Comparison of ENCODE assay signal across 17 mouse cellular contexts in genomic region chr10:63410162-63410956, GRCm38 (mm10). TPM values are rescaled to one million over a fixed set of nuclear protein-coding genes. Genes with fewer than 3 reads are reported as not detected.
A peak's percentile ranks its signal among the peaks of the same experiment; 100 is the strongest.
DNase-seq lines count a peak whose midpoint lies in the region; ATAC-seq and TF ChIP-seq lines count a peak whose summit lies in the region.
"Had no signal": no experiment of that assay in that cellular context is flagged by ENCODE, and none has a peak within 500 bp of the region (broad histone marks: within the 10 kb centered on the region; RNA-seq: fewer than 3 reads in every experiment).

No protein-coding gene starts in this region.

- H3K4me3 ChIP-seq in forebrain, embryonic 13.5 days: no peak overlapping the region
- no peak overlapping the region for H3K4me3 ChIP-seq in forebrain, embryonic 10.5 days
- H3K4me3 ChIP-seq in midbrain, embryonic 11.5 days (ENCODE audit: low read depth, low read length): no peak overlapping the region
- H3K4me3 ChIP-seq in midbrain, embryonic 10.5 days: no peak overlapping the region
- H3K4me3 ChIP-seq in hindbrain, postnatal 0 days (ENCODE audit: low read length): no peak overlapping the region
- H3K4me3 ChIP-seq: embryonic facial prominence, embryonic 13.5 days; heart, embryonic 10.5 days; midbrain, embryonic 12.5 days had no signal

- no peaks in the 10 kb centered on the region for H3K9me3 ChIP-seq in forebrain, embryonic 13.5 days (replicated peaks)
- no peaks in the 10 kb centered on the region for H3K9me3 ChIP-seq in forebrain, embryonic 10.5 days
- H3K9me3 ChIP-seq in midbrain, embryonic 11.5 days (ENCODE audit: control insufficient read depth, low read length): no peaks in the 10 kb centered on the region
- H3K9me3 ChIP-seq in midbrain, embryonic 10.5 days (replicated peaks): no peaks in the 10 kb centered on the region
- H3K9me3 ChIP-seq in hindbrain, postnatal 0 days (ENCODE audit: low read length): no peaks in the 10 kb centered on the region
- H3K9me3 ChIP-seq: embryonic facial prominence, embryonic 13.5 days; heart, embryonic 10.5 days; midbrain, embryonic 12.5 days had no signal

- WGBS in forebrain, embryonic 13.5 days: 48% methylated on average over 16 of the region's 16 CpGs
- WGBS in forebrain, embryonic 10.5 days: 73% methylated on average over 16 of the region's 16 CpGs
- 73% methylated on average over 16 of the region's 16 CpGs for WGBS in midbrain, embryonic 11.5 days
- WGBS in midbrain, embryonic 10.5 days: 75% methylated on average over 16 of the region's 16 CpGs
- WGBS in hindbrain, postnatal 0 days: 57% methylated on average over 16 of the region's 16 CpGs

- no peak overlapping the region for H3K9ac ChIP-seq in forebrain, embryonic 13.5 days
- H3K9ac ChIP-seq in midbrain, embryonic 11.5 days (ENCODE audit: low read length): no peak overlapping the region
- H3K9ac ChIP-seq in hindbrain, postnatal 0 days (replicated peaks; ENCODE audit: low read length): no peak overlapping the region
- H3K9ac ChIP-seq: embryonic facial prominence, embryonic 13.5 days; midbrain, embryonic 12.5 days had no signal

- no peaks in the 10 kb centered on the region for H3K36me3 ChIP-seq in forebrain, embryonic 13.5 days (ENCODE audit: poor library complexity, severe bottlenecking)
- no peaks in the 10 kb centered on the region for H3K36me3 ChIP-seq in forebrain, embryonic 10.5 days (replicated peaks)
- H3K36me3 ChIP-seq in midbrain, embryonic 11.5 days (ENCODE audit: control insufficient read depth, insufficient read depth, low read length): no peaks in the 10 kb centered on the region
- H3K36me3 ChIP-seq in midbrain, embryonic 10.5 days: no peaks in the 10 kb centered on the region
- no peaks in the 10 kb centered on the region for H3K36me3 ChIP-seq in hindbrain, postnatal 0 days (ENCODE audit: insufficient read depth, low read length)
- H3K36me3 ChIP-seq: heart, embryonic 10.5 days; midbrain, embryonic 12.5 days had no signal

- no peaks in the 10 kb centered on the region for H3K4me1 ChIP-seq in forebrain, embryonic 13.5 days
- H3K4me1 ChIP-seq in forebrain, embryonic 10.5 days: peaks cover 16% of the 10 kb centered on the region
- no peaks in the 10 kb centered on the region for H3K4me1 ChIP-seq in midbrain, embryonic 11.5 days (ENCODE audit: control insufficient read depth, insufficient read depth, low read length)
- peaks cover 2% of the 10 kb centered on the region; the same call in 1 of the 2 replicates for H3K4me1 ChIP-seq in midbrain, embryonic 10.5 days
- H3K4me1 ChIP-seq in hindbrain, postnatal 0 days (ENCODE audit: insufficient read depth, low read length): no peaks in the 10 kb centered on the region
- H3K4me1 ChIP-seq: embryonic facial prominence, embryonic 13.5 days; heart, embryonic 10.5 days; midbrain, embryonic 12.5 days had no signal

- H3K27me3 ChIP-seq in forebrain, embryonic 13.5 days: no peaks in the 10 kb centered on the region
- H3K27me3 ChIP-seq in forebrain, embryonic 10.5 days (ENCODE audit: poor library complexity, severe bottlenecking): no peaks in the 10 kb centered on the region
- no peaks in the 10 kb centered on the region for H3K27me3 ChIP-seq in midbrain, embryonic 11.5 days (ENCODE audit: control insufficient read depth, insufficient read depth, low read length)
- no peaks in the 10 kb centered on the region for H3K27me3 ChIP-seq in midbrain, embryonic 10.5 days (ENCODE audit: low read depth, poor library complexity, severe bottlenecking)
- no peaks in the 10 kb centered on the region for H3K27me3 ChIP-seq in hindbrain, postnatal 0 days (ENCODE audit: insufficient read depth, low read length)
- H3K27me3 ChIP-seq: embryonic facial prominence, embryonic 13.5 days; midbrain, embryonic 12.5 days had no signal

- DNase-seq in forebrain, embryonic 10.5 days (ENCODE audit: extremely low spot score, low spot score): no peak
- DNase-seq in midbrain, embryonic 11.5 days (ENCODE audit: low spot score, missing footprints): peak; percentile 81
- no peak for DNase-seq in midbrain, embryonic 10.5 days (ENCODE audit: low spot score)
- DNase-seq in hindbrain, postnatal 0 days (ENCODE audit: low spot score): no peak
- no peak for DNase-seq in urinary bladder, postnatal 36 days (ENCODE audit: low spot score in 2 of 2)
- DNase-seq in T-cell, adult 2 months (ENCODE audit: low spot score): no peak
- no peak for DNase-seq in adrenal gland, adult 2 months
- DNase-seq: adrenal gland, postnatal 14 days; cerebellum, adult 11-12 months; right cerebral cortex, postnatal 14 days had no signal

- no peak for TF ChIP-seq CTCF in hindbrain, postnatal 0 days (IDR thresholded peaks at IDR 0.05; ENCODE audit: low read depth)

- peak; percentile 38; the same call in 1 of the 2 replicates for ATAC-seq in forebrain, embryonic 13.5 days
- ATAC-seq in midbrain, embryonic 11.5 days (ENCODE audit: low FRiP score): peak; percentile 87
- no peak for ATAC-seq in hindbrain, postnatal 0 days

- H3K27ac ChIP-seq in forebrain, embryonic 13.5 days: no peak overlapping the region
- H3K27ac ChIP-seq in forebrain, embryonic 10.5 days: no peak overlapping the region
- H3K27ac ChIP-seq in midbrain, embryonic 11.5 days (ENCODE audit: low read depth, low read length): no peak overlapping the region
- no peak overlapping the region for H3K27ac ChIP-seq in midbrain, embryonic 10.5 days (replicated peaks)
- no peak overlapping the region for H3K27ac ChIP-seq in hindbrain, postnatal 0 days
- H3K27ac ChIP-seq: embryonic facial prominence, embryonic 13.5 days; heart, embryonic 10.5 days; kidney, postnatal 0 days; midbrain, embryonic 12.5 days had no signal

- H3K4me2 ChIP-seq in forebrain, embryonic 13.5 days: no peak overlapping the region
- H3K4me2 ChIP-seq in midbrain, embryonic 11.5 days: no peak overlapping the region
- peak overlapping the region; percentile 23; the same call in 1 of the 2 replicates for H3K4me2 ChIP-seq in hindbrain, postnatal 0 days (ENCODE audit: low read depth, low read length)
- H3K4me2 ChIP-seq: embryonic facial prominence, embryonic 13.5 days; midbrain, embryonic 12.5 days had no signal

RNA-seq across cellular contexts. Expression of gene Gm7075, which starts 11.2 kb away (rescaled TPM):
- polyA plus RNA-seq in forebrain, embryonic 13.5 days (2015; fragmentation: Nextera tagmentation; extraction: Ambion mirVana): not detected in 2 replicates
- not detected in 2 replicates for polyA plus RNA-seq in forebrain, embryonic 10.5 days (2016; fragmentation: Nextera tagmentation; extraction: Ambion mirVana)
- not detected in 2 replicates for polyA plus RNA-seq in midbrain, embryonic 11.5 days (2014; fragmentation: Nextera tagmentation; extraction: Ambion mirVana)
- not detected in 2 replicates for polyA plus RNA-seq in midbrain, embryonic 10.5 days (2016; fragmentation: Nextera tagmentation; extraction: Ambion mirVana)
- total RNA-seq in hindbrain, postnatal 0 days (2014; rRNA removed): not detected in 2 replicates
- not detected in 2 replicates for polyA plus RNA-seq in hindbrain, postnatal 0 days (2015; fragmentation: Nextera tagmentation; extraction: Ambion mirVana)
- not detected for total RNA-seq in adrenal gland, adult 2 months (2021)
- not detected in 2 replicates for polyA plus RNA-seq in adrenal gland, adult 2 months (2012; rRNA removed)
- total RNA-seq: adrenal gland, postnatal 14 days; layer of hippocampus, postnatal 36 days had no signal
- polyA plus RNA-seq: embryonic facial prominence, embryonic 13.5 days; heart, embryonic 10.5 days; kidney, postnatal 0 days; midbrain, embryonic 12.5 days; neural tube, embryonic 14.5 days had no signal

RNA-seq across cellular contexts. Expression of gene Ctnna3, which starts 19.5 kb away (rescaled TPM):
- 0.26 and 0.40 TPM in 2 replicates for polyA plus RNA-seq in forebrain, embryonic 13.5 days (2015; fragmentation: Nextera tagmentation; extraction: Ambion mirVana)
- 0.05 and 0.16 TPM in 2 replicates for polyA plus RNA-seq in forebrain, embryonic 10.5 days (2016; fragmentation: Nextera tagmentation; extraction: Ambion mirVana)
- 0.06 TPM in 1 of 2 replicates, not detected in the other for polyA plus RNA-seq in midbrain, embryonic 11.5 days (2014; fragmentation: Nextera tagmentation; extraction: Ambion mirVana)
- 0.05 TPM in 1 of 2 replicates, not detected in the other for polyA plus RNA-seq in midbrain, embryonic 10.5 days (2016; fragmentation: Nextera tagmentation; extraction: Ambion mirVana)
- 2.1 and 2.9 TPM in 2 replicates for total RNA-seq in hindbrain, postnatal 0 days (2014; rRNA removed)
- 1.0 and 1.3 TPM in 2 replicates for polyA plus RNA-seq in hindbrain, postnatal 0 days (2015; fragmentation: Nextera tagmentation; extraction: Ambion mirVana)
- total RNA-seq in adrenal gland, adult 2 months (2021): under 1 TPM; 0.37 to 0.83 TPM
- 0.06 TPM in 1 of 2 replicates, not detected in the other for polyA plus RNA-seq in adrenal gland, adult 2 months (2012; rRNA removed)
- polyA plus RNA-seq: midbrain, embryonic 12.5 days had no signal

RNA-seq across cellular contexts. Expression of gene Dnajc12, which starts 28.1 kb away (rescaled TPM):
- 8.3 and 9.1 TPM in 2 replicates for polyA plus RNA-seq in forebrain, embryonic 13.5 days (2015; fragmentation: Nextera tagmentation; extraction: Ambion mirVana)
- 9.6 and 9.9 TPM in 2 replicates for polyA plus RNA-seq in forebrain, embryonic 10.5 days (2016; fragmentation: Nextera tagmentation; extraction: Ambion mirVana)
- polyA plus RNA-seq in midbrain, embryonic 11.5 days (2014; fragmentation: Nextera tagmentation; extraction: Ambion mirVana): 18.6 and 20.2 TPM in 2 replicates
- polyA plus RNA-seq in midbrain, embryonic 10.5 days (2016; fragmentation: Nextera tagmentation; extraction: Ambion mirVana): 11.9 and 15.2 TPM in 2 replicates
- total RNA-seq in hindbrain, postnatal 0 days (2014; rRNA removed): 6.6 and 8.4 TPM in 2 replicates
- polyA plus RNA-seq in hindbrain, postnatal 0 days (2015; fragmentation: Nextera tagmentation; extraction: Ambion mirVana): 23.4 and 24.2 TPM in 2 replicates
- 10 to 100 TPM; 13.0 to 19.2 TPM for total RNA-seq in adrenal gland, adult 2 months (2021)
- 0.57 and 0.68 TPM in 2 replicates for polyA plus RNA-seq in adrenal gland, adult 2 months (2012; rRNA removed)

RNA-seq across cellular contexts. Expression of gene Sirt1, which starts 28.9 kb away (rescaled TPM):
- 5.0 and 5.3 TPM in 2 replicates for polyA plus RNA-seq in forebrain, embryonic 13.5 days (2015; fragmentation: Nextera tagmentation; extraction: Ambion mirVana)
- polyA plus RNA-seq in forebrain, embryonic 10.5 days (2016; fragmentation: Nextera tagmentation; extraction: Ambion mirVana): 5.4 and 6.8 TPM in 2 replicates
- 9.8 and 10.0 TPM in 2 replicates for polyA plus RNA-seq in midbrain, embryonic 11.5 days (2014; fragmentation: Nextera tagmentation; extraction: Ambion mirVana)
- polyA plus RNA-seq in midbrain, embryonic 10.5 days (2016; fragmentation: Nextera tagmentation; extraction: Ambion mirVana): 4.9 and 6.2 TPM in 2 replicates
- 11.0 and 12.6 TPM in 2 replicates for total RNA-seq in hindbrain, postnatal 0 days (2014; rRNA removed)
- 3.2 and 3.5 TPM in 2 replicates for polyA plus RNA-seq in hindbrain, postnatal 0 days (2015; fragmentation: Nextera tagmentation; extraction: Ambion mirVana)
- 10 to 100 TPM; 13.9 to 17.4 TPM for total RNA-seq in adrenal gland, adult 2 months (2021)
- 1.2 and 1.4 TPM in 2 replicates for polyA plus RNA-seq in adrenal gland, adult 2 months (2012; rRNA removed)
